Mouse (Mus musculus): ENCODE results near the gene Gng12.

- TF ChIP-seq EP300 (IDR thresholded peaks at IDR 0.05): no peak
- TF ChIP-seq CTCF (IDR thresholded peaks at IDR 0.05): no peak
Observed at GRCm38 (mm10) chr6:66859391-66859790, 36.8 kb upstream of the Gng12 start.
